Mouse (Mus musculus) kidney, postnatal 10 days (tissue): ENCODE results near the gene Zbtb20.
"Not testable (repeated sequence)": the region's sequence is repeated elsewhere in the genome, so short reads cannot be mapped to it uniquely, and the experiment has no call there.

Experiments
- DNase-seq: peaks from one replicate; pipeline ENCODE4 v3.0.0; 2021; ENCODE audit warnings: mixed read lengths

The Zbtb20 gene

GRCm38 (mm10) chr16:42911326-42911725, 35.6 kb downstream of the Zbtb20 start:
- DNase-seq = no peak

GRCm38 (mm10) chr16:42911815-42912214, 36.1 kb downstream of the Zbtb20 start:
- DNase-seq = no peak

GRCm38 (mm10) chr16:42913291-42913690, 37.6 kb downstream of the Zbtb20 start:
- no peak for DNase-seq

GRCm38 (mm10) chr16:42914457-42915085, 38.9 kb downstream of the Zbtb20 start:
- DNase-seq = peak; percentile 79

- DNase-seq = no peak
Measured at GRCm38 (mm10) chr16:42919992-42920760, 44.5 kb downstream of the Zbtb20 start.

GRCm38 (mm10) chr16:42921436-42921835, 45.8 kb downstream of the Zbtb20 start:
- no peak for DNase-seq

- DNase-seq = no peak
Measured at GRCm38 (mm10) chr16:42938211-42938610, 62.5 kb downstream of the Zbtb20 start.

GRCm38 (mm10) chr16:42947016-42947415, 71.3 kb downstream of the Zbtb20 start:
- no peak for DNase-seq

- not testable (repeated sequence) for DNase-seq
Measured at GRCm38 (mm10) chr16:42955401-42955800, 79.7 kb downstream of the Zbtb20 start.

- no peak for DNase-seq
Measured at GRCm38 (mm10) chr16:42972872-42973271, 97.2 kb downstream of the Zbtb20 start.

GRCm38 (mm10) chr16:42998896-42999295, 123.2 kb downstream of the Zbtb20 start:
- DNase-seq = no peak

GRCm38 (mm10) chr16:43026351-43026750, 150.7 kb downstream of the Zbtb20 start:
- no peak for DNase-seq

GRCm38 (mm10) chr16:43029243-43029642, 153.6 kb downstream of the Zbtb20 start:
- DNase-seq = no peak

- DNase-seq = no peak
Measured at GRCm38 (mm10) chr16:43035709-43036108, 160.0 kb downstream of the Zbtb20 start.

- no peak for DNase-seq
Measured at GRCm38 (mm10) chr16:43036510-43036909, 160.8 kb downstream of the Zbtb20 start.

GRCm38 (mm10) chr16:43037320-43037719, 161.6 kb downstream of the Zbtb20 start:
- no peak for DNase-seq

GRCm38 (mm10) chr16:43045611-43046010, 169.9 kb downstream of the Zbtb20 start:
- DNase-seq = no peak

- no peak for DNase-seq
Measured at GRCm38 (mm10) chr16:43046686-43047085, 171.0 kb downstream of the Zbtb20 start.

GRCm38 (mm10) chr16:43069666-43070295, 194.1 kb downstream of the Zbtb20 start:
- DNase-seq = no peak

- no peak for DNase-seq
Measured at GRCm38 (mm10) chr16:43071875-43072274, 196.2 kb downstream of the Zbtb20 start.

- peak; percentile 20 for DNase-seq
Measured at GRCm38 (mm10) chr16:43072818-43073594, 197.3 kb downstream of the Zbtb20 start.

- DNase-seq = no peak
Measured at GRCm38 (mm10) chr16:43080403-43080802, 204.7 kb downstream of the Zbtb20 start.
